Mouse (Mus musculus) spleen, adult 2 months (tissue): Measurements from ENCODE around the gene Itfg1. TPM values are rescaled to one million over a fixed set of nuclear protein-coding genes. Genes with fewer than 3 reads are reported as not detected.

Source experiments
- DNase-seq, 2 experiments: peaks; one replicate each; pipeline versions ENCODE4 v3.0.0 to v3.0.0-alpha.2; 2012 to 2021; ENCODE audit warnings: low spot score in 2 of 2, low read depth in 1 of 2
- H3K27ac ChIP-seq: fragments of 200-500 bp; 2 replicates; pipeline ENCODE4 v1.5.1; 2012; ENCODE audit warnings: low read length, inconsistent platforms; ENCODE audit not compliant: insufficient read depth
- H3K27me3 ChIP-seq: fragments of 200-500 bp; 2 replicates; pipeline ENCODE4 v1.6.1; 2012; ENCODE audit warnings: mild to moderate bottlenecking, moderate library complexity, low read length, inconsistent platforms; ENCODE audit not compliant: control insufficient read depth, insufficient read depth
- H3K36me3 ChIP-seq: fragments of 200-500 bp; 2 replicates; pipeline ENCODE4 v1.6.1; 2012; ENCODE audit warnings: mild to moderate bottlenecking, low read length, inconsistent platforms; ENCODE audit not compliant: control insufficient read depth, insufficient read depth
- H3K4me1 ChIP-seq: fragments of 200-500 bp; 2 replicates; pipeline ENCODE4 v1.6.1; 2011; ENCODE audit warnings: inconsistent platforms; ENCODE audit not compliant: control insufficient read depth, insufficient read depth, insufficient read length
- H3K4me3 ChIP-seq: fragments of 200-500 bp; 2 replicates; pipeline ENCODE4 v1.5.1; 2011; ENCODE audit warnings: mild to moderate bottlenecking, inconsistent platforms; ENCODE audit not compliant: insufficient read depth, insufficient read length; ENCODE audit errors: extremely low read depth
- CTCF ChIP-seq: fragments of 200-500 bp; IDR thresholded peaks from 2 replicates; pipeline ENCODE4 v1.5.1; 2011; ENCODE audit warnings: mild to moderate bottlenecking, inconsistent platforms; ENCODE audit not compliant: insufficient read depth, insufficient read length, insufficient replicate concordance; ENCODE audit errors: extremely low read depth
- POLR2A ChIP-seq: fragments of 200-500 bp; IDR thresholded peaks from 2 replicates; pipeline ENCODE4 v1.6.1; 2011; ENCODE audit warnings: low read depth, low read length, inconsistent platforms
- WGBS: fragments of 180-500 bp; shearing (Covaris S2); methylation state at CpG from one replicate; pipeline ENCODE4 v1.1.7; 2018; 5-methylcytosine and 5-hydroxymethylcytosine counted together
- polyA plus RNA-seq: library from polyadenylated mRNA; depleted of rRNA; stranded (reverse); fragments of >200 nt; gene quantifications from 2 replicates; pipeline ENCODE4 v1.2.3, GENCODE M21; 2012

The Itfg1 gene
- polyA plus RNA-seq, 1 experiment, result 6.4 TPM

DNA sequence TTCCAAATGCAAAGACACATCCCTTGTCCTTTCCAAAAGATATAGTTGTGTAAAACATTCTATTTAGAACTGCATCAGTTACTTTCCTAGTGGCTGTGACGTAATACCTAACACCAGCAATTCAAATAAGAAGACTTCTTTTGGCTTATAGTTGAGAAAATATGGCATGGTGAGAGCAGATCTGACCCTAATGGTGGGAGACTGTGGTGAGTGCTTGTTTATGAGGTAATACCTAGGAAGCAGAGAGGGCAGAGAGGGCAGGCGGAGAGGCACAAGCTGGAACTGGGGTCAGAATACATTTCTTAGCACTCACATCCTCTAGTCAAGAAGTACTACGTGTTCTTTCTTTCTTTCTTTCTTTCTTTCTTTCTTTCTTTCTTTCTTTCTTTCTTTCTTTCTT is 52.4 kb downstream of the Itfg1 start:
- Histone ChIP-seq H3K36me3 (0 out of 2 replicates have a peak, but pooled peaks cover 1% of the 10 kb centered on the region), H3K4me3 (no peak overlapping the region), H3K27ac (no peak overlapping the region), H3K27me3 (no peaks in the 10 kb centered on the region), H3K4me1 (no peaks in the 10 kb centered on the region)
- DNase-seq, result no peak
- no peak for TF ChIP-seq CTCF
- TF ChIP-seq POLR2A, result no peak
- WGBS, result 93% methylated on average over 3 of the region's 3 CpGs

DNA sequence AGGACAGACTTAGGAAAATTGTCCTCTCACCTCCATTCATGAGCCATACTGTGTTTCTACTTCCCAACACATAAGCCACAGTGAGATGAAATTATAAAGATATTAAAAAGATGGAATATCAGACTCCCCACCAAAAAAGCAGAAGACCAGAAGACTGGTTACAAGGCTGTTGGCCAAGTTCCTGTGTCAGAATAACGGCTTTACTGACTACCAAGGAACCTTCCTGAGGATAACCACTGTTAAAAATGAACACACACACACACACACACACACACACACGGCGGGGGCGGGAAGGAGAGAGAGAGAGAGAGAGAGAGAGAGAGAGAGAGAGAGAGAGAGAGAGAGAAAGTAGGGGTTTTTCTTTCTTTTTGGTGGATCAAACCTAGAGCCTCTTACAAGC is 52.8 kb downstream of the Itfg1 start:
- Histone ChIP-seq H3K4me3 (no peak overlapping the region), H3K27ac (no peak overlapping the region), H3K4me1 (no peaks in the 10 kb centered on the region), H3K36me3 (0 out of 2 replicates have a peak, but pooled peaks cover 1% of the 10 kb centered on the region), H3K27me3 (no peaks in the 10 kb centered on the region)
- TF ChIP-seq POLR2A (no peak), CTCF (no peak)
- 78% methylated on average over 3 of the region's 4 CpGs for WGBS
- DNase-seq, result no peak

DNA sequence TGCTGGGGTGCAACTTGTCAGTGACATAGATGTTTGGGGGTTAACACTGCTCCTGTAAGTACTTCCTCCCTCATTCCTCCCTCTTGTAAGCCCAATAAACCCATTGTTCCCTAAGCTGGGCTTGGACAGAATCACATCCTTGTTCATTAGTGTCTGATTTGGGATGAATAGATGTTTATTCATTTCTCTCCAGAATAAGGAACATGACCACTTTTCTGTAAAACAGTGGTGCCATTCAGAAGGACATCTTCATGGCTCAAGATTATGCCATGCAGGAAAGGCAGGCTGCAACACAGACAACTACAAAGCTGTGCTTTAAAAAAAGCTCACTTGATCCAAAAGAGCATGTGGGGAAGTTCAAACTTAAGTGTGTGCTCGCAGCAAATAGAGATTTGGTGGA is 55.2 kb downstream of the Itfg1 start:
- DNase-seq, result no peak
- 0 out of 2 replicates have a peak, but pooled peaks cover 1% of the 10 kb centered on the region for H3K36me3 ChIP-seq
- 89% methylated on average over 1 of the region's 1 CpGs for WGBS
- TF ChIP-seq POLR2A, result no peak
- no peaks in the 10 kb centered on the region for H3K27me3 ChIP-seq
- no peaks in the 10 kb centered on the region for H3K4me1 ChIP-seq
- no peak overlapping the region for H3K4me3 ChIP-seq
- no peak overlapping the region for H3K27ac ChIP-seq

DNA sequence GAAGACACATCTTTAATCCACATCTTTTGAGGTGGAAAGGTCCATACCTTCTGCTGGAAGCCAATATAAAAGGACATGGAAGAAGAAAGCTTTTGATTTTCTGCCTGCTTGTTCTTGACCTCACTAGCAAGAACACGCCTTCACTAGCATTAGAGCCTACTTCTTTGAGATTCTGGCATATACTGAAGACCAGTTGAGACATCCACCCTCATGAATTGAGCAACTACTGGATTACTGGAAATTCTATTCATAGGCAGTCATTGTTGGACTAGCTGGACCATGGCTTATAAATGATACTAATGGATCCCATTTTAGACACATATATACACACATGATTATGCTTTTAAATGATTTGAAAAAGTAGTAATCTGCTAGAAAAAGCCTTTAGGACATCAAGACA is 56.9 kb downstream of the Itfg1 start:
- Histone ChIP-seq H3K4me1 (no peaks in the 10 kb centered on the region), H3K4me3 (no peak overlapping the region), H3K36me3 (no peaks in the 10 kb centered on the region), H3K27me3 (no peaks in the 10 kb centered on the region), H3K27ac (no peak overlapping the region)
- DNase-seq, result no peak
- TF ChIP-seq POLR2A (no peak), CTCF (no peak)
- WGBS, result 95% methylated on average over 1 of the region's 1 CpGs

DNA sequence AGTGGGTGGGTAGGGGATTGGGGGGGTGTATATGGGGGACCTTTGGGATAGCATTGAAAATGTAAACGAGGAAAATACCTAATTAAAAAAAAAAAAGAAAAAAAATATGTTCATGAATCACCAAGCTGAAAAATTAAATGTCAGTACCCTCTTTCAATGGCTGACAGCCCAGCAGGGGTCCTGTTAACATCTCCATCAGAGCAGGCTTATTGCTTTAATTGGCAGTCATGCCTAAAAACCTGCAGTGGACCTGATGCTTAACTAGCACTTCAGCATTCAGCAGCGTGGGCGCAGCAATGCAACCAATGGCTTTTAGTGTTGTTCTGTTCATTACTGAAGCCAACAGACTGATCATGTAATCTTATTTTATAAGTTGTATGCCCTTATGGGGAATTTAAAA is 60.6 kb downstream of the Itfg1 start:
- TF ChIP-seq POLR2A (no peak), CTCF (no peak)
- Histone ChIP-seq H3K36me3 (no peaks in the 10 kb centered on the region), H3K4me1 (no peaks in the 10 kb centered on the region), H3K27me3 (no peaks in the 10 kb centered on the region), H3K27ac (no peak overlapping the region), H3K4me3 (no peak overlapping the region)
- WGBS, result 95% methylated on average over 3 of the region's 3 CpGs
- no peak for DNase-seq

DNA sequence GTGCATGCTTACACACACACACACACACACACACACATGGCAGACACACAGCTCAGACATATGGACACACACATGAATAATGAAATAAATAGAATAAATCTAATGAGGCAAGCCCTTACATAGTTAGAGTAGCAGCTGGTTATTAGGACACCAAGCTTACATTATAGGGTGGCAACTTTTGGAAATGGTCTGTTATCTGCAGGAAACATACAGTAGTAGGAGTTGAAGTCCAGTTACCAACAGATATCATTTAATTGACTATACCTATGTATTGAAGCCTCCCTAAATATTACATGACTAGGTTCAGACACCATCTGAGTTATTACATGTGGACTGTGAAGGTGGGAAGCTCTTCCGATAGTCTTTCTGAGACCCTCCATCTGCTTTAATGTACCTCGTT is 95.7 kb downstream of the Itfg1 start:
- TF ChIP-seq CTCF, result no peak
- no peak for TF ChIP-seq POLR2A
- Histone ChIP-seq H3K4me1 (no peaks in the 10 kb centered on the region), H3K4me3 (no peak overlapping the region), H3K27me3 (no peaks in the 10 kb centered on the region), H3K36me3 (no peaks in the 10 kb centered on the region; the same call in 1 of the 2 replicates), H3K27ac (no peak overlapping the region)
- whole genome bisulfite sequencing, result 90% methylated on average over 2 of the region's 2 CpGs
- DNase-seq, result no peak

DNA sequence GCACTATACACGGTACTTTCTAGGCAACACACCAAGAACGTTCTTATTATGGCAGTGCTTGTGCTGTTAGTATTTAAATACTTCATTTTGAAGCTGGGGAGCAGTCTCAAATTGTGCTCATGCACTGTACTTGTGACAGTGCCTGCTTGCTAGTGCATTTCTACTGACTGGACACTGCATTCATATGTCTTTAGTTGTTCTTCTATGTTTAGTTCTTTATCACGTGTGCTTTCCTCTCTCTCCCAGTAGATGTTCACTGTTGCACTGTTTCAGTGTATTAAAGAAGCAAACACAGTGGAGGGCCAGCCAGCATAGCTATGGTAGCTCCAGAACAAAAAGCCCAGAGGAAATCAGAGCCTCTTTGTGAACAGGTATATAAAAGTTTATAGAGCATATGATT is 110.2 kb downstream of the Itfg1 start:
- Histone ChIP-seq H3K27me3 (no peaks in the 10 kb centered on the region), H3K4me3 (no peak overlapping the region), H3K27ac (no peak overlapping the region), H3K36me3 (peaks cover 3% of the 10 kb centered on the region), H3K4me1 (no peaks in the 10 kb centered on the region)
- no peak; the same call in 1 of the 2 replicates for TF ChIP-seq POLR2A
- no peak for TF ChIP-seq CTCF
- no peak for DNase-seq
- 95% methylated on average over 3 of the region's 3 CpGs for WGBS
